Mouse (Mus musculus) G1E-ER4 (cell line): Measurements from ENCODE around the gene Tvp23a. TPM values are rescaled to one million over a fixed set of nuclear protein-coding genes. Genes with fewer than 3 reads are reported as not detected.

Experiments used
- GATA1 ChIP-seq: IDR thresholded peaks from one replicate; pipeline ENCODE4 v1.8.0; 2012; ENCODE audit warnings: low read length, inconsistent platforms
- polyA plus RNA-seq: library from polyadenylated mRNA; stranded (reverse); fragments of >175 nt; gene quantifications from 2 replicates; pipeline ENCODE4 v1.2.3, GENCODE M21; 2012

Tvp23a gene
- polyA plus RNA-seq, 1 experiment, result not detected

DNA sequence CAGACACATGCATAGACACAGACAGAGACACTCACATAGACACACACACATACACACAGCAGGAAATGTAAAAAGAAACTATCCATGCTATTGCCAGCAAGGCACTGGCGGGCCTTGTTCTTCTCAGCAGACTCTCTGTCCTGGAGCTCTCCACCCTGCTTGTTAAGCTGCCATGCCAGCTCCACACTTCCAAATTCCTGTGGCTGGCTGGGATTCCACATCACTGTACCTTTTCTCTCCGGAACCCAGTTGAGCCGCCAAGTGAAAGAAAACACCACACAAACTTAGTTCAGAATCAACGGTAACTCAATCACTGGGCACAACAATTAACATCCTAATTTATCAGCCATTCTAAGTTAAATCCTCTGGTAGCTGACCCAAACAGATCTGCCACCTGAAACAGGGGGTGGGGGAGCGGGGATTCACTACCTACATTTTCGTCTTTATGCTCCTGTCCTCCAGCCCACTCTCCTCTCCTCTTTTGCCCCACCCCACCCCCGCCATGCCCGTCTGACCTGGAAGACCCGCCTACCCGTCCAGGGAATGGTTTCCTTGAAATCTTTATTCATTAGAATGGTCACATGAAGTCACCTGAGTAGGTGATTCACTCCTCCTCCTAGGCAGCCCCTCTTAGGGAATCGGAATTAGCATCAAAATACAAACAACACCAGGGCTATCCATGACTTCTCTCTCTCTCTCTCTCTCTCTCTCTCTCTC is 20.4 kb upstream of the Tvp23a start:
- no peak for TF ChIP-seq GATA1

DNA sequence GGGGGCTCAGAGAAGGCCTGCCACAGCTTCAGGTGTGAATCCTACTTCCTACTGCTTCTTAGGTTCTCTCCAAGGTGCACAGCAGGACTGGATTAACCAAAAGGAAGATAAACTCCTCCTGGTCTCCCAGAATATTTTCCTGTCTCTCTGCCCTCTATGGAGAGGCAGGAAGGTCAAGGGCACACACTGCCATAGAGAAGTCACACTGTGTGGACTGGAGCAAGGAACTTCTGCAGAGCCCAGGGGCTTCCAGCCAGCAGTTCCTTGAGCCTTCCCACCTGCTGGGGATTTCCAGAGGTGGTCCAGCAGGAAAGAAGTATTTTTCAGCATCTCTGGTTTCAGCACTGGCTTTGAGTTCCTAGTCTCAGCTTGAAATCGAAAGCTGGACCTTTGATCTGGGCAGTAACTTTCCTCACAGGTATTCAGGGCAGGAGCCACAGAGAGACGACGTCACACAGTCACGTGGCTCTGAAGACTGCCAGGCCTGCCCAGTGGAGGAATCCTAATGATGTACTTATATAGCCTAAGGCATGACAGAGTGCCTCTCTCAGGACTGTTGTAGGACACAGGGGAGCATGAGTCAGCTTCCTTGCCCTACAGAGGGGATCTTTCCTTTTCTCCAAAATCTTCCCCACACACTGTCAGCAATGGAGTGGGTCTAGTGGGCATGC is 18.0 kb upstream of the Tvp23a start:
- no peak for TF ChIP-seq GATA1

DNA sequence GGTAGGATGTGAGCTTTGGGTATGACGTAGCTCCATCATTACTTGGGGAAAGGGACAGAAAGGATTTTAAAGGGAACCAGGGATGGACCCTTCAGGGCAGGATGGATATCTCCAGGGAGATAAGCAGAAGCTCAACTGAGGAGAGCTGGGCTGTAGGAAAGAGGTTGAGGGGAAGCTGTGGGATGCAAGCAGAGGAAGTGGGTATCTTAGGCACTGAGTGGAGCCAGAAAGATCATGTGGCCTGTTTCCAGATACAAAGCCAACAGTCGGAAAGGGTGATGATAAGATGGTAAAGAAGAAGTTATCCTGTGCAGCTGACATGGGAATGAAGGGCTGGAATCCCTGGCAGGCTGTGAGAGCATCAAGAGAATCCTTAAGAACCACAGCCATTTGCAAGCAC is 14.0 kb upstream of the Tvp23a start:
- no peak for TF ChIP-seq GATA1

DNA sequence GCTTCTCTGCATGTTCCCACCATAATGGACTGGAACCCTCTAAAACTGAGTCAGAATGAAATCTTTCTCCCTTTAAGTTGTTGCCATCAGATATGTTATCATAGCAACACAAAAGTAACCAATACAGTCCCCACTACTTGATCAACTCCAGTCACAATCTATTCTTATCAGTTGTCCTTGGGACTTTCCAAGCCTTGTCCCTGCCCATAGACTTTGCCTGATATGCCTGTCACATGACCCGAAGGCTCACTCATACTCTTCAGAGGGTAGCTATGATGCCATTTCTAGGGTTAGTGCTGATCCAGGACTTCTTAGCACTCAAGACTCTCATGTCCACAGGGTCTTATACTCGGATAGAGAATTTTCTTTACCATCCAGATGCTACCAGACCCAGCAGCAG is 13.0 kb upstream of the Tvp23a start:
- no peak for TF ChIP-seq GATA1

DNA sequence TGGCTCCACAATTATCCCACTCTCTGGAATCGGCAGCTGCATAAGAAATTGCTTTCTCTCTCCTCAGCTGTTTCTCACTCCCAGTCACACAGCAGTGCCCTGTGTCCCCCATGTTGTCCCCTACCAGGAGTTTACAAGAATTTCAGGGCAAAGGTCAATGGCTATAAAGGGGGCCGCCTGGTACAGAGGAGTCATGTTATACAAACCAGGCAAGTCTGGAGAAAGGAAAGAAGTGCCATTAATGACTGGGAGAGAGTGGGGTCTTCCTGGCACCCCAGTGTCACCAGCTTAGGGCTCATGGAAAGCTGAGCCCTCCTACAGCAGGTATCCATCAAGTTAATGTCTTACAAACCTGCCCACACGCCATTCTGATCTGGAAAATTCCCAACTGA is 7.4 kb upstream of the Tvp23a start:
- no peak for TF ChIP-seq GATA1

DNA sequence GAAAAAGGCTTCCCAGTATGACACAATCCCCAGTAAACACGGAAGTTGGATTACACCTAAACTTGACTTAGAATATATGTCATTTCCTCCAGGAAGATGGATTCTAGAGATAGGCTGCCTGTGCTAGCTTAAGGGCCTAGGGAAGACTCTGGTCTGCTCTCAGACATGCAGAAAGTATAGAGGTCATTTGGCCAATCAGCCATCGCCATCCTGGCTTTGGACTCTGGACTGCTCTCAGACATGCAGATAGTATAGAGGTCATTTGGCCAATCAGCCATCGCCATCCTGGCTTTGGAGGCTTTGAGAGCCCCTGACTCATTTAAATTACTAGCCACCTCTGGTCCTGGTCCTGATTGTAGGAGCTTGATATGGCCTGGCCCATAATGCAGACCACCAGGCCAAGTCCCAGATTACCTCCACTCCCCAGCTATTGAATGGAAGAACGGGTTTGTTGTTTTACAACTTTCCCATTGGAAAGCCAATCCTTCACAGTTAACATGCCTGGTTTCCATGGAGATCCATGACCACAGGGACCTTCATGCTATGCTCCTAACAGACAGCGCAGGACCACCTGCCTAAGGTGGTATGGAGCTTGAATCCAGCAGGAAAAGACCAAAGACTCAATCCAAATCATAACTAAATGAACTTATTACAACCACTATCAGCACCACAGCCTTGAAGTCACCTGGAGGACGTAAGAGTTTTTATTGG is 6.9 kb upstream of the Tvp23a start:
- no peak for TF ChIP-seq GATA1

DNA sequence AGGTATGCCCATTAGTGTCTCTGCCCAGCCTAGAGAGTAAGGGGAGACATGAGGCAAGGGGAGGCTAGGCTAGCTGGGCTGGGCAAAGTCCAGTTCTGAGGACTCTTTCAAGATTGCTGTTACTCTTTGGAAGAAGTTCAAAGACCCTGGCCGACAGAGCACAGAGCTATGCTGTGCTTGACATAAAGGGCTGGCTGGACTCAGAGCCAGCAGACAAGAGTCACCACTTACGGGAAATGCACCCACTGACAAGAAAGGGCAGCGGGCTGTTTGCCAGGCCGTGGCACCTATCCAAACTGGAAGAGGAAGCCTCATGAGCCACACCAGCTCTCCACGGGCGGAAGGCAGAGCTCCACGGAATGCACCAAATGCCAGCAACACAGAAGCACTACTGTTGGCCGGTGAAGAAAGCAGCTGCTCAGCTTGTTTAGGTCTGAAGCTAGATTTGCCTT is 5.3 kb upstream of the Tvp23a start:
- no peak for TF ChIP-seq GATA1

DNA sequence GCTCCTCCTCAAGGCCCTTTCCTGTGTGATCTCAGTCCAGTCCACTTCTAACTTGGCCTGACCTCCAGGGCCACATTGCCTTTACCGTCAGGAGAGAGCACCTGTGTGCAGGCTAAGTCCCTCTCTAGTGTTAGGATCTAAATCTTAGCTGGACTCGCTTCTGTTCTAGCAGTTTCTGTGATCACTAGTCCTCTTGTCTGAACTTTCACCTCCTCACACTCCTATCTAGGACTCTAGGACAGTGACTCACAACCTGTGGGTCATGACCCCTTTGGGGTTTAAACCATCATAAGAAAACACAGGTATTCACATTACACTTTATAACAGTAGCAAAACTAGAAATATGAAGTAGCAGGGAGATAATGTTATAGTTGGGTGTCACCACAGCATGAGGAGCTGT is 4.7 kb upstream of the Tvp23a start:
- TF ChIP-seq GATA1, result no peak

DNA sequence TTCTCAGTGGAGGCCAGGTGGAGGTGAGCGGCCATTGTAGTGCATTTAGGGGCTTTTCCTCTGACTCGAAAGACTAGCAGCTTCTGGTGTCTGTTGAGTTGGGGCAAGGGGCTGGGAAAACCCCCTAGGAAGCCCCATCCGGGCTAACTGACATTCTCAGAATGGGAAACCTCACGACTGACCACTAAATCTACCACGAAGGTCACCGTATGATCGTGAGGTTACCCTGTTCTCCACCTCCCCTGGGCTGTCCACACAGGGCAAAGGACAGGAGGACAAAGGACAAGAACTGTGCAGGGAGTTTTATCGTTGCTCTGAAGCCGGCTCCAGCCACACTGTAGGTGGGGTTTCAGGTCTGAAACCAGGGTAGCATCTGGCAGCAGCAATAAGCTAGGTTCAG is 1.8 kb upstream of the Tvp23a start:
- no peak for TF ChIP-seq GATA1

DNA sequence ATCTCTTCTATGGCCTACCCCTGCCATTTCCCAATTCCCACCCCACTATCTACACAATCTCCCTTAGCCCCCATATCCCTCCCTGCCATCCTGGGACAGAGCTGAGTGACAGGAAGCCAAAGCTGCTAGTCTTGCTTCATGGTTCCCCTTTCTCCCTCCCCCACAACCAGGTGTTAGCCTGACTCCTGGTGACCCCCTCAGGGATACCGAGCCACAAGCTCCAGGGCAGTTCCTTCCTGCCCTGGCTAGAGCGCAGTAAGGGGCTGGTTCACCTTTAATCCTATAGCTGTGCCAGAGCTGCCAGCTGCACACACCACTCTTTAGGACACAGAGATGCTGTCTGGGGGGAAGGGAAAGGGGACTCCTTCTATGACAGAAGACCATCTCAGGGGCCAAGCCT is 619 bp upstream of the Tvp23a start:
- no peak for TF ChIP-seq GATA1

DNA sequence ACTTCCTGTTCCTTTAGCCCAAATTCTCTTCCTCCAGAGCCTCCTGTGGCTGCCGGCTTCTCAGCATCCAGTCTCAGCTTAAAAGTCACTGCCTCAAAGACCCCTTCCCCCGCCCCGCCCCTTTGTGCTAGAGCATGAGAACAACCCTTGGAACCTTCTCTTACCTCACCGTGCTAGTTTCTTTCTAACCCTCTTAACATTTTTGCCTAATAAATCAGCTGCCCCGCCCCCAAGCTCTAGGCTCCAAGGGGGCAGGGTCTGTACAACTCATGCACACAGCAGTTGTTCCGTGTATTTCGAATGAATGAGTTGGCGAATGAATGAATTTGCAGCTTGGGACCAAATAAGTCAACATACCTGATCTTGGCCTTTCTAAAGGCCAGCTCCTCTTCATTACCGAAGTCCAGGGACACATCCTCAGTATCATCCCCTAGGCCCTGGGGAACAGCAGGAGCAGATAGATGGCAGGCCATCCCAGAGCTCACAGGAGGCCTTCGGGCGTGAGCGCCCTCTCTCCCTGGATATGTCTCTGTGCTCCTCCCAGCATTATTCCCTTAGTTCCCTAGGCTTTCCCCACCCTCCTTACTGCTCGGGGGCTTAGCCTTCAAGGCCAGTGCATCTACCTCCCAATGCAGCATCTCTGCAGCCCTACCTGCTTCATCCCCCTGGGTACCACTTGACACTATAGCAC is 444 bp downstream of the Tvp23a start:
- TF ChIP-seq GATA1, result no peak

DNA sequence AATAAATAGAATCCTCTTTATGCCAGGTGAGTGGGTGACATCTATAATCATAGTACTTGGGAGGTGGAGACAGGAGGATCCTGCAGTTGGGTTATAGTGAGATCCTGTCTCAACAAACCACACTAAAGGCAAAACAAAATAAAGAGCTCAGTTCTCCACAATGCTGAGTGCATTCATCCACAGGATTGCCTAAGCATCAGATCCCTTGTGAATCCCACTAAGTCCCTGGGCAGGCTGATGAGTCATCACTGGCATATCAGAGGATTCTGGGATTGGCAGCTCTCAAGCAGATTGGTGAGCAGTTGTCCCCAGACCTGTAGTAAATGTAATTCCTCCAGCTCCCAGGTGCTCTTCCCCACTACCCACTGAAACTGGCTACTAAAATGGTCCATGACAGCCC is 3.4 kb downstream of the Tvp23a start:
- TF ChIP-seq GATA1, result no peak

DNA sequence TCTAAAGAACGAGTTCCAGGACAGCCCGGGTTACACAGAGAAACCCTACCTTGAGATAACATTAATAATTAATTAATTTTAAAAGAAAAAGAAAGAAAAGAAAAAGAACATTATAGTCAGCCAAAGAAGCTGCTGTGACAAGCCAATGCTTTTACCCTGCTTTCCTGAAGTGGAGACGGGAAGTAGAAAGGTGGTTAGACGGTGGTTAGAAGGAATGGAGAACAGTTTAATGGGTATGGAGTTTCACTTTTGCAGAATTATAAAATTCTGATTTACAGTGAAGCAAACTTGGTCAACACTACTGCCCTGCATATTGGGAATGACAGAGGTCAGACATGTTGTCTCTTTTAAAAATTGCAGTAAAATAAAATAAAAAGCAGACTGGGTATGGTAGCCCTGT is 5.4 kb downstream of the Tvp23a start:
- no peak for TF ChIP-seq GATA1

DNA sequence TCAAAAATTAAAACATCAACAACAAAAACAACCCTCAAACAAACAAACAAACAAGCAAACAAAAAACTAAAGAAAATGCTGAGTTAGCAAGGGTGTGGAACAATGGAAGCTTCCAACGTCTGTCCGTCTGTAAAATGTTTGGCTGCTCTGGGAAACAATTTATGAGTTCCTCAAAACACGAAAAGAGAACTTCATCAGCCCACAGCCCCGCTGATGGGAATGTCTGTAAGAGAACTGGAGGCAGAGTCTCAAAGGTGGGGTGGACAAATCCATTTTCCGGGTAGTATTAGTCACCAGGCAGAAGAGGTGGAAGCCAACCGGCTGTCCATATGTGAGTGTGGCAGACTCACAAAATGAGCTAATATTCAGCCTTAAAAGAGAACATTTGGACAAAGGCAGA is 5.8 kb downstream of the Tvp23a start:
- no peak for TF ChIP-seq GATA1

DNA sequence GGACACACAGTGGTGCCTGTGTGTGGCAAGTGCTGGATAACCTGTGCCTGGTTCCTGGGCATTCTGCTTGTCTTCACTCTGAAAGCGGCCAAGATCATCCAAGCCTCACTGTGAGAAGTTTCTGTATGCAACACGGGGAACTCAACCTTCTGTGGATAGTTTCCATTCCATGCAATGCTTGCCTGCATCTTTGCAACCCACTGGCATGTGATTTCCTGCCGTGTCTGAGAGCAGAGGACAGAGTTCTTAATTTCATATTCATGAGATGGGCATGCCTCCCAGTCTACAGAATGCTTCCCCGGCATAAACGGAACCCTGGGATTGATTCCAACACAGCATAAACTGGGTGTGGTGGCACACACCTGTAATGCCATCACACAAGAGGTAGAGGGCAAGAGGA is 9.1 kb downstream of the Tvp23a start:
- no peak for TF ChIP-seq GATA1

DNA sequence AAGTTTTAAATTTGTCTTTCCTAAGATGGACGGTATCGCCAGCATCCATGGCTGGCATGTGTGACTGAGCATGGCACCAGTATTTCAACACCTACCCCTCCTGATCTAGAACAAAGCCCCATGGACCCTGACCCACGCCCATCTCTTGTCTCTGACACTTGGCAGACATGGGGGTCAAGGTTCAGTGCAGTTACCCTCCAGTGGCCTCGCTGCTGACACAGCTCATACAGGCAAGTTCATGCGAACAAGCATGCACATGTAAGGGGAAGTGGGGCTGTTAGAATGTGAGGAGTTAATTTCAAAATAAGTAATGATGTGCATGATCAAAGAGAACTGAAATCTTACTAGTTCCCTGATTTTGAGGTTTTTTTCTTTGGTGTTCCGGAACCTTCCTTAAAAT is 11.0 kb downstream of the Tvp23a start:
- TF ChIP-seq GATA1, result no peak
